Mouse (Mus musculus) gastrocnemius, postnatal 4 days (tissue): ENCODE data around the gene Rapgef4. TPM values are rescaled to one million over a fixed set of nuclear protein-coding genes. Genes with fewer than 3 reads are reported as not detected.

Source experiments
- DNase-seq, 2 experiments: peaks; one replicate each; pipeline ENCODE4 v3.0.0; 2021 to 2022; ENCODE audit warnings: low spot score in 2 of 2, mixed read lengths in 2 of 2
- total RNA-seq, 2 experiments: library from RNA; stranded (reverse); gene quantifications; 2 replicates each; pipeline ENCODE4 v1.2.3; 2021

The Rapgef4 gene
- total RNA-seq, 2 experiments from 2014 or later: 5.8 to 6.1 TPM

- DNase-seq: no peak
Measured at GRCm38 (mm10) chr2:72177214-72178023, 196.4 kb downstream of the Rapgef4 start.

GRCm38 (mm10) chr2:72178025-72178424 lies 197.0 kb downstream of the Rapgef4 start:
- no peak for DNase-seq

- DNase-seq: no peak
Measured at GRCm38 (mm10) chr2:72178515-72178914, 197.5 kb downstream of the Rapgef4 start.

- DNase-seq: no peak
Measured at GRCm38 (mm10) chr2:72179600-72180301, 198.7 kb downstream of the Rapgef4 start.

GRCm38 (mm10) chr2:72181443-72181842 lies 200.4 kb downstream of the Rapgef4 start:
- no peak for DNase-seq

GRCm38 (mm10) chr2:72183751-72184150 lies 202.7 kb downstream of the Rapgef4 start:
- DNase-seq: no peak

- DNase-seq: no peak
Measured at GRCm38 (mm10) chr2:72196190-72196965, 215.3 kb downstream of the Rapgef4 start.

GRCm38 (mm10) chr2:72197026-72197425 lies 216.0 kb downstream of the Rapgef4 start:
- DNase-seq: no peak

GRCm38 (mm10) chr2:72199451-72199850 lies 218.4 kb downstream of the Rapgef4 start:
- no peak for DNase-seq

GRCm38 (mm10) chr2:72201506-72201905 lies 220.5 kb downstream of the Rapgef4 start:
- DNase-seq: no peak

GRCm38 (mm10) chr2:72202252-72202651 lies 221.2 kb downstream of the Rapgef4 start:
- no peak for DNase-seq

- DNase-seq: peak in 1 of 2 experiments; percentile 73
Measured at GRCm38 (mm10) chr2:72203609-72204008, 222.6 kb downstream of the Rapgef4 start.

GRCm38 (mm10) chr2:72205869-72206268 lies 224.8 kb downstream of the Rapgef4 start:
- DNase-seq: no peak

- DNase-seq: no peak
Measured at GRCm38 (mm10) chr2:72206530-72207248, 225.6 kb downstream of the Rapgef4 start.

- DNase-seq: no peak
Measured at GRCm38 (mm10) chr2:72217336-72217735, 236.3 kb downstream of the Rapgef4 start.

GRCm38 (mm10) chr2:72219921-72220320 lies 238.9 kb downstream of the Rapgef4 start:
- DNase-seq: peak in 1 of 2 experiments; percentile 31

GRCm38 (mm10) chr2:72221283-72221682 lies 240.2 kb downstream of the Rapgef4 start:
- DNase-seq: no peak

- no peak for DNase-seq
Measured at GRCm38 (mm10) chr2:72221706-72222105, 240.7 kb downstream of the Rapgef4 start.

- DNase-seq: no peak
Measured at GRCm38 (mm10) chr2:72222276-72222675, 241.2 kb downstream of the Rapgef4 start.

GRCm38 (mm10) chr2:72222736-72223455 lies 241.9 kb downstream of the Rapgef4 start:
- no peak for DNase-seq
